Mouse (Mus musculus) lung, adult 2 months (tissue): ENCODE measurements around the gene 1700061G19Rik.

Experiments used
- CTCF ChIP-seq: fragments of 200-500 bp; IDR thresholded peaks from 2 replicates; pipeline ENCODE4 v1.5.1; 2011; ENCODE audit warnings: mild to moderate bottlenecking, low read length, control low read depth; ENCODE audit not compliant: insufficient read depth
- POLR2A ChIP-seq: fragments of 200-500 bp; IDR thresholded peaks from 2 replicates; pipeline ENCODE4 v1.6.1; 2011; ENCODE audit warnings: low read depth, mild to moderate bottlenecking, control low read depth, low read length, borderline replicate concordance; ENCODE audit errors: extremely low read depth

DNA sequence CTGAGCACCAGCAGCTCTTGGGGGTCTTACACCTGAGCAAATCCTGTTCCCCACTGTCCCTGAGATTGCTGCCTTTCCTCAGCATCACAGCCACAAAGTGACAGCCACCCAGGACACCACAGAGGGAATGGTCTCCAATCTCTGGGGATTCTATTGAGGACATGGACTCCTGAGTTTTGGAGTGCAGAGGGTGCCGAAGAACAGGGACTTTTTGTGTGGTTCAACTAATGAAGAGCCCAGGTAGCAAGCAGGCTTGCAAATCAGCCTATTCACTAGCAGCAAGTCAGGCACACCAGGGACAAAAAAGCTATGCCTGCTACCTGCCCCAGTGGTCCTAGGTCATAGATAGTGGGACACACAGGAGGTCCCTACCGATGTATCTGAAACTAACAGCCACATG lies 58.1 kb downstream of the 1700061G19Rik start:
- no peak for TF ChIP-seq CTCF
- TF ChIP-seq POLR2A: no peak
